Mouse (Mus musculus) limb, embryonic 12.5 days (tissue): Measurements from ENCODE around the gene Gm39653. TPM values are rescaled to one million over a fixed set of nuclear protein-coding genes. Genes with fewer than 3 reads are reported as not detected.
"Not testable (repeated sequence)": the region's sequence is repeated elsewhere in the genome, so short reads cannot be mapped to it uniquely, and the experiment has no call there.

ENCODE experiments used
- ATAC-seq: fragments of 200-750 bp; cut with Nextera tagmentation; 2 replicates; pipeline ENCODE4 v1.8.0; 2017; ENCODE audit warnings: low read depth, moderate TSS enrichment; ENCODE audit not compliant: insufficient number of reproducible peaks, insufficient read depth, low FRiP score, low TSS enrichment
- H3K27ac ChIP-seq: fragments of 300-500 bp; sonication (generic); 2 replicates; pipeline ENCODE4 v1.5.1; 2016; ENCODE audit warnings: mild to moderate bottlenecking, moderate library complexity
- H3K27me3 ChIP-seq: fragments of 300-500 bp; sonication (generic); 2 replicates; pipeline ENCODE4 v1.6.1; 2016; ENCODE audit warnings: mild to moderate bottlenecking, moderate library complexity
- H3K36me3 ChIP-seq: fragments of 300-500 bp; sonication (generic); 2 replicates; pipeline ENCODE4 v1.6.1; 2016; ENCODE audit warnings: mild to moderate bottlenecking, moderate library complexity
- H3K4me1 ChIP-seq: fragments of 300-500 bp; sonication (generic); replicated peaks from 2 replicates; pipeline ENCODE4 v1.6.1; 2016
- H3K4me2 ChIP-seq: fragments of 300-500 bp; sonication (generic); 2 replicates; pipeline ENCODE4 v1.6.1; 2016; ENCODE audit warnings: mild to moderate bottlenecking, moderate library complexity
- H3K4me3 ChIP-seq: fragments of 300-500 bp; sonication (generic); replicated peaks from 2 replicates; pipeline ENCODE4 v1.5.1; 2016; ENCODE audit warnings: mild to moderate bottlenecking
- H3K9ac ChIP-seq: fragments of 300-500 bp; sonication (generic); replicated peaks from 2 replicates; pipeline ENCODE4 v1.6.1; 2016; ENCODE audit warnings: mild to moderate bottlenecking, moderate library complexity
- H3K9me3 ChIP-seq: fragments of 300-500 bp; sonication (generic); 2 replicates; pipeline ENCODE4 v1.6.1; 2016; ENCODE audit warnings: mild to moderate bottlenecking, moderate library complexity
- WGBS: fragments of 180-500 bp; shearing (Covaris S2); methylation state at CpG from one replicate; pipeline ENCODE4 v1.1.7; 2016; 5-methylcytosine and 5-hydroxymethylcytosine counted together
- polyA plus RNA-seq: library from polyadenylated mRNA; unstranded; fragments of >200 nt; fragmentation: Nextera tagmentation; extraction: Ambion mirVana; gene quantifications from 2 replicates; pipeline ENCODE4 v1.2.1, GENCODE M21; 2016

Gene Gm39653
- polyA plus RNA-seq, 1 experiment from 2014 or later, result not detected

DNA sequence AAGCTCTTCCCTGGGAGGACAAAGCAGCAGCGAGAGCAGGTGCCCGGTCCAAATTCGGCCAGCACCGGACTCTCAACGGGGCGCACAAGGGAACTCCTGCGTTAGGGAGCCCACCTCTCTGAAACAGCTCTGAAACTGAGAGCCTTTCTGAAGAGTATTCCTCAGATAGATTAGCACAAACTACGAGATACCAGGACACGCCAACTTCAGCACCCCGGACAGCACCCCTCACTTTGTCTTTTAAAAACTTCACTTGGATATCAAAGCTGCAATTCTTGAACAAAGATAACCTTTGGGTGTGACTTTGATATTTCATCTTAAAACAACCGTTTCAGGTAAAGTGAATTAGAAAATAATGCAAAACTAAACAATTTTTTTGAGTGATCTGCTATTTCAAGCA is 1.2 kb upstream of the Gm39653 start:
- no peak overlapping the region for H3K27ac ChIP-seq
- no peak overlapping the region for H3K4me3 ChIP-seq
- H3K9ac ChIP-seq, result no peak overlapping the region
- no peaks in the 10 kb centered on the region for H3K36me3 ChIP-seq
- H3K4me1 ChIP-seq, result 0 out of 2 replicates have a peak, but pooled peaks cover 3% of the 10 kb centered on the region
- H3K9me3 ChIP-seq, result no peaks in the 10 kb centered on the region
- H3K27me3 ChIP-seq, result peaks cover 10% of the 10 kb centered on the region; the same call in 1 of the 2 replicates
- under 1% methylated on average over 11 of the region's 11 CpGs for WGBS
- no peak overlapping the region for H3K4me2 ChIP-seq
- no peak for ATAC-seq

DNA sequence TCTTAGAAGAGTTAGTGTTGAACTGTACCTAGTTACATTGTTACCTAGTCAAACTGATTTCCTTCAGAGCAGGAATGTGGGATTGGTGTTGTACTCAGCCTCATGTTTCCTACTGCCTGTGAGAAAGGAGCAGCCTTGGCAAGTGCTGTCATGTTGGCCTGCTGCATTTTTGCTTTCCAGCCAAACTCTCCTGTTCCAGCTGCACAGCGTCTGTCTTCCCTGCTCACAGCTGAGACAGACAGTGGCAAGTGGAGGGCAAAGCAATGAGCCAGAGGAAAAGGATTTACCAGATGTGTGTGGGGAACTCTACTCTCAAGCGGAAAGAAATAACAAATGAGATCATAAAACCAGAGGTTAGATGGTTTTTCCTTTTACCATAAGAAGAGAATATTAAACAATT is 12.4 kb downstream of the Gm39653 start:
- Histone ChIP-seq H3K9ac (no peak overlapping the region), H3K36me3 (no peaks in the 10 kb centered on the region), H3K27me3 (no peaks in the 10 kb centered on the region), H3K27ac (no peak overlapping the region), H3K9me3 (no peaks in the 10 kb centered on the region), H3K4me1 (no peaks in the 10 kb centered on the region), H3K4me2 (no peak overlapping the region), H3K4me3 (no peak overlapping the region)
- ATAC-seq, result no peak; the same call in 1 of the 2 replicates
- 36% methylated on average over 2 of the region's 2 CpGs for WGBS

DNA sequence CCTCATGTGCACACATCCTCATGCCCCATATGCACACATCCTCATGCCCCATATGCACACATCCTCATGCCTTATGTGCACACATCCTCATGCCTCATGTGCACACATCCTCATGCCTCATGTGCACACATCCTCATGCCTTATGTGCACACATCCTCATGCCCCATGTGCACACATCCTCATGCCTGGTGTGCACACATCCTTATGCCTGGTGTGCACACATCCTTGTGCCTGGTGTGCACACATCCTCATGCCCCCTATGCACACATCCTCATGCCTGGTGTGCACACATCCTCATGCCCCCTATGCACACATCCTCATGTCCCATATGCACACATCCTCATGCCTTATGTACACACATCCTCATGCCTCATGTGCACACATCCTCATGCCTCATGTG is 14.6 kb downstream of the Gm39653 start:
- H3K4me1 ChIP-seq, H3K4me2 ChIP-seq, H3K36me3 ChIP-seq, H3K9me3 ChIP-seq, ATAC-seq, H3K27me3 ChIP-seq, H3K4me3 ChIP-seq, H3K27ac ChIP-seq, H3K9ac ChIP-seq: not testable (repeated sequence)

DNA sequence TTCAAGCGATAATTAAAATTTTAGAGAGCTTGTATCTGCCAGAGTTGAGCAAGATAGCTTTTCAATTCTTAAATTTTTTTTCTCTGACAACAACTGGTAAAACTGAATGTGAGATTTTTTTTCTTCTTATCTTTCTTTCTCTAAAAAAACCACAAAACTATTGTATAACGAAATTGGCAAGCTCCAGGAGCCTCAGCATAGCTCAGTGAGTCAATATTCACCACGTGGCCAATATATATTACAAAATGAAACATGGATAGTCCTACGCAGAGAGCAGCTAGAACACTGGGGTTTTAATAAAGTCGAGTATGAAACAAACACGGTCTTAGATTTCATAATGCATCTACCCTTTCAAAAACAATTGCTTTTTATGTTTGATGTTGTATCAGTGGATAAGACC is 24.2 kb downstream of the Gm39653 start:
- no peaks in the 10 kb centered on the region for H3K9me3 ChIP-seq
- WGBS, result 75% methylated on average over 6 of the region's 6 CpGs
- no peak overlapping the region for H3K9ac ChIP-seq
- no peak overlapping the region for H3K4me3 ChIP-seq
- ATAC-seq, result no peak
- no peaks in the 10 kb centered on the region for H3K36me3 ChIP-seq
- no peak overlapping the region for H3K4me2 ChIP-seq
- no peak overlapping the region for H3K27ac ChIP-seq
- H3K27me3 ChIP-seq, result 0 out of 2 replicates have a peak, but pooled peaks cover 2% of the 10 kb centered on the region
- H3K4me1 ChIP-seq, result no peaks in the 10 kb centered on the region

DNA sequence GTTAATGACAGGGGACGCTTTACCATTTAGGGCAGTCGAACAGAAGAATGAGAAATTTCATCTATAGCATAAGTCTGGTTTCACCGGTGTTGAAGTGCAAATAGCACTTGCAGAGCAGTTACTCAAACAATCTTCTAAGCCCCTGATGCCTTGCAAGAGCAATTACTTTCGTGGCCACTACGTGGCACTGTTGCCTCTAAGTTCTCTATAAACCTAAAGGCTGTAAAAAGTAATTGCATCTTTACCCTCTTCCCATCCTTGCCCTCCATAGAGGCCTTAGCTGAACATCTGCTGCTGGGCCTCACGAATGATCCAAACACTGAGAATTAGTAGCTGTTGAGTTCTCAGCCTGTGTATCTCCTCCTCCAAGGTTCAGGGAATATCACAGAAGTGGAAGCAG is 42.2 kb downstream of the Gm39653 start:
- no peak overlapping the region for H3K4me3 ChIP-seq
- no peaks in the 10 kb centered on the region for H3K4me1 ChIP-seq
- no peak for ATAC-seq
- WGBS, result 14% methylated on average over 6 of the region's 6 CpGs
- H3K27ac ChIP-seq, result no peak overlapping the region
- no peak overlapping the region for H3K4me2 ChIP-seq
- H3K9me3 ChIP-seq, result no peaks in the 10 kb centered on the region
- no peaks in the 10 kb centered on the region for H3K36me3 ChIP-seq
- peaks cover 7% of the 10 kb centered on the region for H3K27me3 ChIP-seq
- no peak overlapping the region for H3K9ac ChIP-seq

DNA sequence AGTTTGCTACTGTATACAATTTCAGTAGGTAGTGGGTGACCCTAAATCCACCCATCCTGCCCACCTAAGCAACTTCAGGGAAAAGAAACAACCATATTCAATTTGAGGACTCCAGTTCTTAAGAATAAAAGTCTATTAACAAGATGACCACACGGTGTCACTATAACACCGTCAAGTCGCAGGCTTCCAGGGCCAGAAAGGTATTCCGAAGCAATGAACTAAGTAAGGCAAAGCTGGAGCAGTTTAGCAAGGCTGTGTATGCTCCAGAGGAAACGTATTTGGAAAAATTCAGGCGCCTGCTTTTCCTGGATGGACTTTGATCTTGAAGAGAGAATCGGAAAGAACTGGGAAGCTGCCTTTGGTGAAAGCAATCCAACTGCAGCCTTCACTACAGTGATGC is 43.8 kb downstream of the Gm39653 start:
- no peaks in the 10 kb centered on the region for H3K9me3 ChIP-seq
- 3% methylated on average over 7 of the region's 7 CpGs for WGBS
- H3K27me3 ChIP-seq, result peaks cover 13% of the 10 kb centered on the region
- no peak overlapping the region for H3K27ac ChIP-seq
- H3K36me3 ChIP-seq, result no peaks in the 10 kb centered on the region
- H3K9ac ChIP-seq, result no peak overlapping the region
- H3K4me2 ChIP-seq, result no peak overlapping the region
- H3K4me1 ChIP-seq, result no peaks in the 10 kb centered on the region
- no peak for ATAC-seq
- H3K4me3 ChIP-seq, result no peak overlapping the region

DNA sequence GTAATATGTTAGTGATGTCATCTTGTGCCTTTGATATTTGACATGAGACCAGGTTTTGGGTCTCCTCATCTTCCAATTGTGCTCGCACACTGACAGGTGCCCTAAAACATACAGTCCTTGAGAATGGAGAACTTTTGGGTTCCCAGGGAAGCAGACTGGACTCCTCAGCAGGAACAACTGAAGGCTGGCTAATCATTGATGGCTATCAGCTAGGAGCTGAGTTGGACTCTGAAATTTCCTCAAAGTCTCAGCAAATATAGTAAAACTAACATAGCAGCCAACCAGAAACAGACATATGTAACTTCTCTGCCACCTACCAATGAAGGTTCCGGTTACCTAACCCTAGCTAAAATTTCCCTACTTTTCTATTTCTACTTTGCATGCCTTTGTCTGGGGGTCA is 50.3 kb downstream of the Gm39653 start:
- Histone ChIP-seq H3K4me3 (no peak overlapping the region), H3K9ac (no peak overlapping the region), H3K36me3 (no peaks in the 10 kb centered on the region), H3K27ac (no peak overlapping the region), H3K4me2 (no peak overlapping the region), H3K9me3 (no peaks in the 10 kb centered on the region), H3K4me1 (0 out of 2 replicates have a peak, but pooled peaks cover 5% of the 10 kb centered on the region), H3K27me3 (peaks cover 33% of the 10 kb centered on the region)
- 94% methylated on average over 2 of the region's 2 CpGs for WGBS
- no peak for ATAC-seq

DNA sequence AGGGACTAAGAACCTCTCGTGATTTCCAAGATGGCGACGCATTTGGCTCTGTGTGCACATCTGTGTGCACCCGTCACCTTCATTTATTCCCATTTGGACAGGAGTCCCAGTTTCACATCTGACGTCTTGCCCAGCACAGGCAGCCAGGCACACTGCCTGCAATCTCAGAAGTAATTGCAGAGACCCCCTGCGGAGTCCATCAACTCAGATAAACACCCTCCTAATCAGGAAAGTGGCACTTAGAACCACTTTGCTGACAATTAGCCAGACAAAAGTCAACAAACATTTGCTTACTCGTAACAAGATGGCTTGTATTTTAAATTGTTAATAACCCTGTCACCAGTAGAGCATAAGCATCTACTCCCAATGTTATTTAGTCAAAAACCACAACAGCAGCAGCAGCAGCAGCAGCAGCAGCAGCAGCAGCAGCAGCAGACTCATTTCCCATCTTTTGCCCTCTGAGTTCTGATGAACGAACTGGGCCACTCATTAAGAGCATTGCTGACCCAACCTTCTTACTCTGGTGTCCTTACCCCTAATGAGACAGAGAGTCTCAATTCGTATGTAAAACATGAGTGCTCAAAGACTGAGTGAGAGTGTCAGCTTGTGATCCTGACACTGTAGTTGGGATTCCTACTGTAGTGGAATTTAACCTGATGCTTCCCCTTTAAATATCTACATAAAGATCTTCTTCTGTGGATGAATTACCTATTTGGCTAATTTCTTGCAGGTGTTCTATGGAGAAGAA is 51.6 kb downstream of the Gm39653 start:
- H3K9me3 ChIP-seq, result no peaks in the 10 kb centered on the region
- no peaks in the 10 kb centered on the region for H3K36me3 ChIP-seq
- 29% methylated on average over 9 of the region's 9 CpGs for WGBS
- H3K4me1 ChIP-seq, result 0 out of 2 replicates have a peak, but pooled peaks cover 5% of the 10 kb centered on the region
- no peak for ATAC-seq
- no peak overlapping the region for H3K9ac ChIP-seq
- H3K27me3 ChIP-seq, result peaks cover 31% of the 10 kb centered on the region
- H3K4me2 ChIP-seq, result no peak overlapping the region
- H3K4me3 ChIP-seq, result no peak overlapping the region
- H3K27ac ChIP-seq, result no peak overlapping the region

DNA sequence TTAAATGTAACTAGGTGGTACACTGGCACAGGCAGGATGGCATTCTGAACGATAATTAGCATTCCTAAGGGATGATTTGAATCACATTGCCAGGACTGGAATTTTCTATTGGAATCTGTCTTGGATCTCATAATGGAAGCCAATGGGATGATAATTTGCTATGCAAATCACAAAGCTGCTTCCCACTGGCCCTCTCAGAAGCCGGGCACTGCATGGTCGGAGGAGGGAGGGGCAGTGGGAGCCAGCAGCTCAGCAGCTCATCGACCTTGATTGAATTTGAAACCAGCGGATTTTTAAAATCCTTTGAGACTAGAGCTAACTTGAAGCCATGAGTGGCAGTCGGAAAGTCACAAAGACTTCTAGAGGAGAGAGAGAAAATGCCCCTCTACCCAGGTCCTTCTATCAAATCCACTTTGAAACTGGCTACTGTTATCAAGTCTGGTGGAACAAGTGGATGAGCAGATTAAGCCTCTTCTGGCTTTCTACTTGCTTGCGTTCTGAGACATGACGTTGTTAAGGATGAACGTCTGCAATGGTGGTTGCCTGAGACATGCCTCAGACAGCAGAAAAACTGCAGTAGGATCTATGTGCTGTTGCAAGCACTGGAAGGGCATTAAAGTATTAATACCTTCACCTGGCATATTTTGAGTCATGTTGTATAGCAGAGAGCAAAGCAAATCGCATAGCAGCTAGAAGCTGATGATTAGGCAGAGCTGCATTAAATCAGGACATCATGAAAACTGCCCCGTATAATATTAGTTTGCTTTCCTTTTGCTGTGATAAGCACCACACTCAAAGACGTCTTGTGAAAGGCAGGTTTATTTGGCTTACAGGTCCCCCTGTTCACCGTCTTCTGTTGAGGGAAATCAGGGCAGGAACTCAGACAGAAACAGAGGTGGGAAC is 52.4 kb downstream of the Gm39653 start:
- Histone ChIP-seq H3K36me3 (no peaks in the 10 kb centered on the region), H3K9ac (0 out of 2 replicates have a peak overlapping the region, but pooled peaks have one; percentile 8), H3K27me3 (peaks cover 31% of the 10 kb centered on the region), H3K4me3 (no peak overlapping the region), H3K9me3 (no peaks in the 10 kb centered on the region), H3K27ac (no peak overlapping the region), H3K4me2 (no peak overlapping the region), H3K4me1 (0 out of 2 replicates have a peak, but pooled peaks cover 5% of the 10 kb centered on the region)
- WGBS, result 27% methylated on average over 13 of the region's 13 CpGs
- no peak for ATAC-seq

DNA sequence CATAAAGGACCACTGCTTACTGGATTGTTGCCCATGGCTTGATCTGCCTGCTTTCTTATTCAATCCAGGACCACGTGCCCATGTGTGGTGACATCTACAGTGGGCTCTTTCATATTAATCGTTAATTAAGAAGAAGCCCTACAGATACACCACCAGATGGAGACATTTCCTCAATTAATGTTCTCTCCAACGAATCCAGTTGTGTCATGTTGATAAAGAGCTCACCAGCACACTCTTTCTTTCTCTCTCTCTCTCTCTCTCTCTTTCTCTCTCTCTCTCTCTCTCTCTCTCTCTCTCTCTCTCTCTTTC is 53.0 kb downstream of the Gm39653 start:
- Histone ChIP-seq H3K9ac (no peak overlapping the region), H3K27ac (no peak overlapping the region), H3K9me3 (no peaks in the 10 kb centered on the region), H3K4me1 (0 out of 2 replicates have a peak, but pooled peaks cover 5% of the 10 kb centered on the region), H3K4me3 (no peak overlapping the region), H3K4me2 (no peak overlapping the region), H3K36me3 (no peaks in the 10 kb centered on the region), H3K27me3 (peaks cover 31% of the 10 kb centered on the region)
- 12% methylated on average over 3 of the region's 3 CpGs for WGBS
- no peak for ATAC-seq
